Mouse (Mus musculus): Measurements from ENCODE around the gene 0610010K14Rik.

DNA sequence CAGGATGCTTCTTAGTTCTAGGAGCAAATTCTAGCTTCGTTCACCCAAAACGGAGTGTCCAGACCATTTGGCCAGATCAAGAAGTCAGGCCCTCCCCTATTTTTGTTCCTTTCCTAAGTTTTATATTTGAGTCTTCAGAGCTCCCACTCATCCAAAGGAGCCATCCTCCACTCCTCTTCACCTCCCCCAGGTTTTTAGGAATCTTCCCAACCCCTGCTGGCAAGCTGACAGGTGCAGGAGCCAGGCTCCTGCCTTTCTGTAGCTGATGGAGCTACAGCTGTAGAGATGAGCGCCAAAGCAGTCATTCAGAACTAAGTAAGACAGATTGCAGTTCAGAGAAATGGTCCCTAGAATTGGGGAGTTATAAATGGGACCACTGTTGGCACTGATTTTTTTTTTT lies 41.2 kb upstream of the 0610010K14Rik start:
- TF ChIP-seq MAZ (IDR thresholded peaks at IDR 0.05; ENCODE audit: low read depth, low read length) (no peak), BHLHE40 (IDR thresholded peaks at IDR 0.05; ENCODE audit: low read depth, low read length) (no peak), MAX (IDR thresholded peaks at IDR 0.05; ENCODE audit: low read length) (no peak), TBP (conservative IDR thresholded peaks at IDR 0.05; ENCODE audit: low read depth, low read length) (no peak), CTCF (conservative IDR thresholded peaks at IDR 0.05 in 1 of 2, IDR thresholded peaks at IDR 0.05 in 1 of 2; ENCODE audit: low read depth in 2 of 2, low read length in 2 of 2) (no peak), POLR2A (IDR thresholded peaks at IDR 0.05; ENCODE audit: low read depth, low read length) (no peak), MXI1 (IDR thresholded peaks at IDR 0.05; ENCODE audit: low read depth, low read length) (no peak)

Measured in CH12.LX (cell line).